Mouse (Mus musculus) liver, postnatal 0 days (tissue): ENCODE measurements around the gene Rbm12b1. TPM values are rescaled to one million over a fixed set of nuclear protein-coding genes. Genes with fewer than 3 reads are reported as not detected.
"Not testable (repeated sequence)": the region's sequence is repeated elsewhere in the genome, so short reads cannot be mapped to it uniquely, and the experiment has no call there.

Experiments
- ATAC-seq: fragments of 200-750 bp; cut with Nextera tagmentation; 2 replicates; pipeline ENCODE4 v1.8.0; 2017; ENCODE audit warnings: mild to moderate bottlenecking, moderate library complexity
- DNase-seq: peaks from one replicate; pipeline ENCODE4 v3.0.0-alpha.2; 2016
- H3K27ac ChIP-seq: fragments of 300-500 bp; sonication (generic); 2 replicates; pipeline ENCODE4 v1.5.1; 2014; ENCODE audit warnings: antibody characterized with exemption, moderate library complexity, mild to moderate bottlenecking, low read depth
- H3K27me3 ChIP-seq: fragments of 300-500 bp; sonication (generic); 2 replicates; pipeline ENCODE4 v1.6.1; 2014; ENCODE audit warnings: low read length, control low read depth, mixed read lengths; ENCODE audit not compliant: insufficient read depth
- H3K36me3 ChIP-seq: fragments of 300-500 bp; sonication (generic); replicated peaks from 2 replicates; pipeline ENCODE4 v1.6.1; 2014; ENCODE audit warnings: mild to moderate bottlenecking, control low read depth, low read length, moderate library complexity, mixed read lengths; ENCODE audit not compliant: insufficient read depth
- H3K4me1 ChIP-seq: fragments of 300-500 bp; sonication (generic); 2 replicates; pipeline ENCODE4 v1.6.1; 2014; ENCODE audit warnings: antibody characterized with exemption, mild to moderate bottlenecking, control low read depth; ENCODE audit not compliant: insufficient read depth
- H3K4me2 ChIP-seq: fragments of 300-500 bp; sonication (generic); 2 replicates; pipeline ENCODE4 v1.6.1; 2014; ENCODE audit warnings: low read depth, mild to moderate bottlenecking, low read length, moderate library complexity, mixed read lengths
- H3K4me3 ChIP-seq: fragments of 300-500 bp; sonication (generic); 2 replicates; pipeline ENCODE4 v1.5.1; 2014; ENCODE audit warnings: low read depth, low read length
- H3K9ac ChIP-seq: fragments of 300-500 bp; sonication (generic); replicated peaks from 2 replicates; pipeline ENCODE4 v1.6.1; 2014; ENCODE audit warnings: mild to moderate bottlenecking, moderate library complexity
- H3K9me3 ChIP-seq: fragments of 300-500 bp; sonication (generic); 2 replicates; pipeline ENCODE4 v1.6.1; 2016; ENCODE audit warnings: mild to moderate bottlenecking, control low read depth, low read length, mixed read lengths
- CTCF ChIP-seq: sonication (generic); IDR thresholded peaks from 2 replicates; pipeline ENCODE4 v1.5.1; 2016; ENCODE audit warnings: antibody characterized with exemption, low read depth
- EP300 ChIP-seq: IDR thresholded peaks from 2 replicates; pipeline ENCODE4 v1.6.1; 2016; ENCODE audit warnings: antibody characterized with exemption, low read depth, mild to moderate bottlenecking
- WGBS: fragments of 180-500 bp; shearing (Covaris S2); extraction: QIAGEN DNeasy Blood & Tissue Kit; methylation state at CpG from one replicate; pipeline ENCODE4 v1.1.7; 2014; ENCODE audit not compliant: insufficient replicate concordance; 5-methylcytosine and 5-hydroxymethylcytosine counted together
- polyA plus RNA-seq: library from polyadenylated mRNA; unstranded; fragments of >200 nt; fragmentation: Nextera tagmentation; extraction: Ambion mirVana; gene quantifications from 2 replicates; pipeline ENCODE4 v1.2.1, GENCODE M21; 2015

Gene Rbm12b1
- polyA plus RNA-seq = 2.1 and 2.3 TPM in 2 replicates

- H3K4me3 ChIP-seq = peak within 1 kb of the TSS; percentile 48
- H3K9me3 ChIP-seq, H3K4me1 ChIP-seq, H3K27me3 ChIP-seq, H3K36me3 ChIP-seq: not testable (repeated sequence)
- ATAC-seq = peak; percentile 95
- peak within 1 kb of the TSS; percentile 63 for H3K9ac ChIP-seq
- peak within 1 kb of the TSS; percentile 55 for H3K4me2 ChIP-seq
- H3K27ac ChIP-seq = peak within 1 kb of the TSS; percentile 69
- DNase-seq = peak; percentile 66
- 3% methylated on average over 17 of the region's 32 CpGs for whole genome bisulfite sequencing
These were observed at the start of gene Rbm12b1 for GRCm38 (mm10) chr4:12140141-12140567. Gene Rbm12b1, plus strand, starts transcription at chr4:12140264.

GRCm38 (mm10) chr4:12140592-12141062, 563 bp downstream of the Rbm12b1 start:
- Histone ChIP-seq H3K27ac (peak overlapping the region; percentile 34; the same call in 1 of the 2 replicates), H3K9ac (peak overlapping the region; percentile 63), H3K4me2 (peak overlapping the region; percentile 52), H3K4me3 (peak overlapping the region; percentile 41)
- H3K9me3 ChIP-seq, H3K36me3 ChIP-seq, H3K4me1 ChIP-seq, H3K27me3 ChIP-seq: not testable (repeated sequence)
- WGBS = 10% methylated on average over 23 of the region's 40 CpGs
- peak; percentile 18 for DNase-seq
- peak; percentile 86 for ATAC-seq

GRCm38 (mm10) chr4:12141516-12141915, 1.5 kb downstream of the Rbm12b1 start:
- not testable (repeated sequence) for ATAC-seq, H3K9ac ChIP-seq, H3K9me3 ChIP-seq, H3K36me3 ChIP-seq, H3K4me1 ChIP-seq, H3K27me3 ChIP-seq, H3K4me3 ChIP-seq, H3K27ac ChIP-seq, H3K4me2 ChIP-seq, DNase-seq
- WGBS = 78% methylated on average over 7 of the region's 7 CpGs

GRCm38 (mm10) chr4:12147660-12148059, 7.6 kb downstream of the Rbm12b1 start:
- Histone ChIP-seq H3K4me1 (no peaks in the 10 kb centered on the region), H3K27me3 (no peaks in the 10 kb centered on the region), H3K4me3 (no peak overlapping the region), H3K4me2 (no peak overlapping the region), H3K36me3 (no peaks in the 10 kb centered on the region), H3K27ac (no peak overlapping the region), H3K9me3 (no peaks in the 10 kb centered on the region), H3K9ac (no peak overlapping the region)
- DNase-seq (no peak), ATAC-seq (peak; percentile 57)
- no peak for TF ChIP-seq CTCF
- TF ChIP-seq EP300 = no peak

GRCm38 (mm10) chr4:12170986-12171317, 30.9 kb downstream of the Rbm12b1 start:
- DNase-seq (no peak), ATAC-seq (no peak)
- Histone ChIP-seq H3K9ac (peak overlapping the region; percentile 90), H3K4me1 (no peaks in the 10 kb centered on the region), H3K4me3 (peak overlapping the region; percentile 74), H3K27me3 (no peaks in the 10 kb centered on the region), H3K36me3 (peaks cover 11% of the 10 kb centered on the region; the same call in 1 of the 2 replicates), H3K4me2 (peak overlapping the region; percentile 90), H3K27ac (peak overlapping the region; percentile 69; the same call in 1 of the 2 replicates), H3K9me3 (no peaks in the 10 kb centered on the region)
- TF ChIP-seq CTCF = no peak
- TF ChIP-seq EP300 = no peak
- 24% methylated on average over 9 of the region's 9 CpGs for WGBS

- H3K27ac ChIP-seq = peak within 1 kb of the TSS; percentile 69
- under 1% methylated on average over 65 of the region's 74 CpGs for WGBS
These were observed 31.4 kb downstream of the Rbm12b1 start, which contains the start of gene Fam92a for GRCm38 (mm10) chr4:12171318-12172091. Gene Fam92a, minus strand, starts transcription at chr4:12172015.

More at GRCm38 (mm10) chr4:12171318-12172091, 31.4 kb downstream of the Rbm12b1 start, which contains the start of gene Fam92a:
- H3K4me3 ChIP-seq = peak within 1 kb of the TSS; percentile 74
- peak within 1 kb of the TSS; percentile 90 for H3K9ac ChIP-seq
- H3K4me1 ChIP-seq = no peaks in the 10 kb centered on the region
- H3K27me3 ChIP-seq = no peaks in the 10 kb centered on the region
- TF ChIP-seq CTCF = no peak
- no peak for TF ChIP-seq EP300
- peak within 1 kb of the TSS; percentile 90 for H3K4me2 ChIP-seq
- 0 out of 2 replicates have a peak, but pooled peaks cover 6% of the 10 kb centered on the region for H3K36me3 ChIP-seq
- H3K9me3 ChIP-seq = no peaks in the 10 kb centered on the region
- ATAC-seq (peak; percentile 94), DNase-seq (peak; percentile 76)
